Mouse (Mus musculus): Measurements from ENCODE around the gene Parp4.

Parp4 gene

GRCm38 (mm10) chr14:56613212-56613611, 37.8 kb downstream of the Parp4 start:
- no peak for DNase-seq (ENCODE audit: low read depth, low spot score)

GRCm38 (mm10) chr14:56617470-56617869, 42.1 kb downstream of the Parp4 start:
- DNase-seq (ENCODE audit: low read depth, low spot score) = no peak

GRCm38 (mm10) chr14:56620425-56620824, 45.0 kb downstream of the Parp4 start:
- no peak for DNase-seq (ENCODE audit: low read depth, low spot score)

GRCm38 (mm10) chr14:56626202-56626601, 50.8 kb downstream of the Parp4 start:
- DNase-seq (ENCODE audit: low read depth, low spot score) = no peak

GRCm38 (mm10) chr14:56628336-56628735, 52.9 kb downstream of the Parp4 start:
- peak; percentile 76 for DNase-seq (ENCODE audit: low read depth, low spot score)

DNA sequence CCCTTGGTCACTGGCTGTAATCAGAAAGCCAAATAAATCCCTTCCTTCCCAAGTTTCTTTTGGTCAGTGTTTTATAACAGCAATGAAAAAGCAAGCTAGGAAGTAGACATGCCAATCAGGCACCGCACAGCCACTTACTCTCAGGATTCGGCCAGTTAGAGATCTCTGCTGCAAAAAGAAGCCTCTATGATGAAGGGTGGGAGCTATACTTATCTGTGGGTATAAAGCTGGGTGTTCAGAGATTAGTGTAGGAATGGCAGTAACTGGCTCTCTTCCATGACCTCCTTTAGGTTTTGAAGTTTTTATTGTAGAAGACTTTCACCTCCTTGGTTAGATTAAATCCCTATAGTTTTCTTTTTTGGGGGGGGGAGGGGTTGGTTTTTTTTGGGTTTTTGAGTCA, 55.7 kb downstream of the Parp4 start:
- DNase-seq (ENCODE audit: low read depth, low spot score) = no peak

DNA sequence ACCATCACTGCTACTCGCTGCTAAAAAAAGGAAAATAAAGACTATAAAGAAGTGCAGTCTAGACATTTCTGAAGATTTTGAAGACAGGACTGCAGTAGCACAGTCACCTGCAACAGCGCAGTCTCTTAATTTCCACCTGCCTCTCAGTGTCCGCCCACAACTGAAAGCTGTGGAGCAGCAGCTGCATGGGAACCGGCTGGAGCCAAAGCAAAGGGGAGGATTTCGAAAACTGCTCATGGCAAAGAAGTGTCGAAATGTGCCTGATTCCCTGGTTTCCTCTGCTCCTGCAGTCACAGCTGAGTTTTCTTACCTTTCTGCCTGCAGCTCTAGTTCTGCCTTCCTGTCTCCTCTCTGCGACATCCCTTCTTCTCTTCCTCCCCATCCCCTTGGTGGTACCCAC, 71.8 kb downstream of the Parp4 start:
- peak; percentile 73 for DNase-seq (ENCODE audit: low read depth, low spot score)

GRCm38 (mm10) chr14:56649448-56649847, 74.0 kb downstream of the Parp4 start:
- no peak for DNase-seq (ENCODE audit: low read depth, low spot score)

GRCm38 (mm10) chr14:56665651-56666050, 90.2 kb downstream of the Parp4 start:
- peak; percentile 60 for DNase-seq (ENCODE audit: low read depth, low spot score)

DNA sequence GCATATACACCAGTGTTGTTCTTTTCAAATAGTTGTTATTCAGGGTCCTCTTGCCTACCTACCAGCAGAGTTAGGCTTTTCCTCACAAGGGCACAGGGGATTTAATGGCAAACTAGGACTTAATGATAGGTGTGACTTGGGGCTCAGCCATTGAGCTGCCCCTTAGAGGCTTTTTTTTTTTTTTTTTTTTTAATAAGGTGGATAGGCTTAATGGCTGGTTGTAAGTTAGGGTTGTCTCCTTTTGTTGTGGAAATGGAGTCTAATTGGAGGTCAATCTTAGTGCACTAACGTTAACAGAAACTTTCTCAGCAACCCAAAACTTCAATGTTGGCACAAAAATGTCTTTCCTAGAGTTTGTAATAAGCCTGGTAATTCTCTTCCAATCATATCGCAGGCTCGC, 91.5 kb downstream of the Parp4 start:
- DNase-seq (ENCODE audit: low read depth, low spot score) = no peak

GRCm38 (mm10) chr14:56667969-56668802, 92.8 kb downstream of the Parp4 start, which contains the start of gene Mphosph8:
Gene Mphosph8 (plus strand): TSS chr14:56668248.
- peak; percentile 100 for DNase-seq (ENCODE audit: low read depth, low spot score)

- DNase-seq (ENCODE audit: low read depth, low spot score) = no peak
Measured at GRCm38 (mm10) chr14:56669046-56669620, 93.7 kb downstream of the Parp4 start.

GRCm38 (mm10) chr14:56685426-56685825, 110.0 kb downstream of the Parp4 start:
- DNase-seq (ENCODE audit: low read depth, low spot score) = no peak

DNA sequence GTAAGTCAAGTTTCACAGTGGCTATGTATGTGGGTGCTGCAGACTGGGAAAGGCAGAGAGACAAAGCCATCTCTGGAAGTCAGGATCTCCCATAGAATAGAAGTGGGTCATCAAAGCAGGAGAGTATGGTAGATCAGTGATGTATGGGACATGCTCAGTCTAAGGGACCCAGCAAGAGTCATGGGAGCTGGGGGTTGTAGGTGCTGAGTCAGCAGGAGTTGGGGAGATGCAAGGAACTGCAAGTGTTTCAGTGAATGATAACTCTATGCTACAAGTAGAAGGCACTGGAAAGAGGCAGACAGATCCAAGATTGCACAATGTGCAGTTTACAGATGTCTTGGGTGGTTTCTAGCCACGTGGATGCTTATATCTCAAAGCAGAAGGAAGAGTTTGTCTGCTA, 113.7 kb downstream of the Parp4 start:
- DNase-seq (ENCODE audit: low read depth, low spot score) = no peak

DNA sequence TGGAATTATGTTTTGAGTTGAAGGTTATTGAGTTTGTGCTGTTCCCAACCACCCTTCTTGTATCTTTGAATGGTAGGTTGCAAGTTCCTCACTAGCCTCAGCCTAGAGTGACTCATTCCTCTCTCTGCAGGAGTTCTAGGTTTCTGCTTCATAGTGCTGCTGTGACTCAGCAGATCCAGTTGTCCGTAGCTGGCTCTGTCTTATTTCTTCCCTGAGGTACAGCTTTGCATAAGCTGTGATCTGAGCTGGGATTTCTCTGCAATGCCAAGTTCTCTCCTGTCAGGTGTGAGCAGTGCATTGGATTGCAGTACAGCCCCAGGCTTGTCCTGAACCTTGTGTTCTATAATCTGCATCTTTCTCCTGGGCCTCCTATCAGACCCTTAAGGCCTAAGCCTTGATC, 114.3 kb downstream of the Parp4 start:
- DNase-seq (ENCODE audit: low read depth, low spot score) = peak; percentile 85

- no peak for DNase-seq (ENCODE audit: low read depth, low spot score)
Measured at GRCm38 (mm10) chr14:56695495-56695894, 120.1 kb downstream of the Parp4 start.

GRCm38 (mm10) chr14:56697836-56698235, 122.4 kb downstream of the Parp4 start:
- DNase-seq (ENCODE audit: low read depth, low spot score) = no peak

DNA sequence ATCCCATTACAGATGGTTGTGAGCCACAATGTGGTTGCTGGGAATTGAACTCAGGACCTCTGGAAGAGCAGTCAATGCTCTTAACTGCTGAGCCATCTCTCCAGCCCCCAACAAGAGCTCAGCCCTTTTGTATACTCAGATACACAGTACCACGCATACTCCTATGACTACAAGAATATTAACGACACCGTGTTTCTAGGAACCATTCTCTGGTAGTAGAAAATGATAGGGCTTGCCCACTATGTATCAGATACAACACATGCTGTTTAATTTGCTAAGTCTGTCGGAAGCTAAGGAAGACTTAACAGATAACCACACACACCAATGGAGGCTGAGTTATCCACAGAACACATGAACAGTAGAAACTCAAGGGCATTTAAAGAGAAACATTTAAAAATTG, 127.2 kb downstream of the Parp4 start:
- no peak for DNase-seq (ENCODE audit: low read depth, low spot score)

DNA sequence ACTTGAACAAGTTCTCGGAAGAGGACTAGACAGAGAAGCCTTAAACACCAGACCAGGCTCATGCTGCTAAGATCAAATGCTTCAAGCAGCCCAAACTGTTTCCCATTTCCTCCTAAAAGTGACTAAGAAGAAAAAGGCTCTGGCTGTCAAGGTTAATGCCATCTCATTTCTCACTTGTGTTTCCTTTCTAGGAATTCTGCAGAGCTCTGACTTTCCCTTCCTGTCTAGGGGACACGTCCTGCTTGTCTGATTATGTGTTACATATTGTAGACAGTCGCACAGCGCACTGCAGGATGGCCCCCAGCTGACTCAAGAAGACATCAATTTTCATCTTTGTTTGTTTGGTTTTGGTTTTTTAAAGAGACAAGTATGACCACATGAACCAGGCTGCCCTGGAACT, 130.3 kb downstream of the Parp4 start:
- DNase-seq (ENCODE audit: low read depth, low spot score) = no peak
